Mouse (Mus musculus) myocyte (in vitro differentiated cells): ENCODE data around the gene Klhl18.

Experiments used
- CEBPB ChIP-seq: IDR thresholded peaks from 2 replicates; pipeline ENCODE4 v1.6.1; 2011; ENCODE audit warnings: mild to moderate bottlenecking, moderate library complexity; ENCODE audit not compliant: poor library complexity, insufficient read depth, severe bottlenecking
- E2F4 ChIP-seq: IDR thresholded peaks from one replicate; pipeline ENCODE4 v1.6.1; 2011; ENCODE audit warnings: mild to moderate bottlenecking, control low read depth, moderate library complexity; ENCODE audit not compliant: insufficient read depth
- MYOD1 ChIP-seq, 3 experiments: IDR thresholded peaks; one replicate each; pipeline ENCODE4 v1.6.1; 2011; ENCODE audit warnings: control low read depth in 2 of 3, low read depth in 2 of 3, mild to moderate bottlenecking in 2 of 3, moderate library complexity in 1 of 3; ENCODE audit not compliant: insufficient read length in 2 of 3, control insufficient read depth in 1 of 3
- MYOG ChIP-seq, 3 experiments: IDR thresholded peaks; one replicate each; pipeline ENCODE4 v1.6.1; 2011; ENCODE audit warnings: control low read depth in 2 of 3, low read depth in 2 of 3, mild to moderate bottlenecking in 2 of 3; ENCODE audit not compliant: insufficient read length in 2 of 3, control insufficient read depth in 1 of 3, insufficient read depth in 1 of 3
- POLR2A ChIP-seq: IDR thresholded peaks from one replicate; pipeline ENCODE4 v1.6.1; 2011; ENCODE audit warnings: low read depth, mild to moderate bottlenecking, control low read depth, moderate library complexity; ENCODE audit not compliant: insufficient read length
- REST ChIP-seq: IDR thresholded peaks from one replicate; pipeline ENCODE4 v1.6.1; 2011; ENCODE audit warnings: mild to moderate bottlenecking, control low read depth, moderate library complexity; ENCODE audit not compliant: insufficient read depth, insufficient read length
- SRF ChIP-seq: IDR thresholded peaks from one replicate; pipeline ENCODE4 v1.6.1; 2011; ENCODE audit warnings: low read depth; ENCODE audit not compliant: control insufficient read depth, insufficient read length

- no peak for TF ChIP-seq CEBPB
- no peak for TF ChIP-seq E2F4
- TF ChIP-seq POLR2A, result no peak
- no peak for TF ChIP-seq REST
- no peak for TF ChIP-seq MYOD1 (IDR thresholded peaks at IDR 0.05; ENCODE audit: control insufficient read depth in 1 of 3, insufficient read length in 2 of 3, low read depth in 2 of 3)
- TF ChIP-seq MYOG (IDR thresholded peaks at IDR 0.05; ENCODE audit: control insufficient read depth in 1 of 3, insufficient read depth in 1 of 3, insufficient read length in 2 of 3, low read depth in 2 of 3), result no peak
- no peak for TF ChIP-seq SRF
Measured at GRCm38 (mm10) chr9:110436041-110436440, 40.5 kb downstream of the Klhl18 start.
